Mouse (Mus musculus) forebrain, postnatal 0 days (tissue): ENCODE measurements around the gene Atp11b. TPM values are rescaled to one million over a fixed set of nuclear protein-coding genes. Genes with fewer than 3 reads are reported as not detected.

Experiments used
- ATAC-seq: fragments of 200-750 bp; cut with Nextera tagmentation; 2 replicates; pipeline ENCODE4 v1.8.0; 2017; ENCODE audit warnings: mild to moderate bottlenecking, moderate library complexity
- DNase-seq: peaks from one replicate; pipeline ENCODE4 v3.0.0-alpha.2; 2015
- H3K27ac ChIP-seq: fragments of 300-500 bp; sonication (generic); 2 replicates; pipeline ENCODE4 v1.5.1; 2014; ENCODE audit warnings: low read depth, mild to moderate bottlenecking, antibody characterized with exemption, low read length, moderate library complexity, mixed read lengths
- H3K27me3 ChIP-seq: fragments of 300-500 bp; sonication (generic); 2 replicates; pipeline ENCODE4 v1.6.1; 2014; ENCODE audit warnings: mild to moderate bottlenecking, low read length, mixed read lengths; ENCODE audit not compliant: insufficient read depth
- H3K36me3 ChIP-seq: fragments of 300-500 bp; sonication (generic); 2 replicates; pipeline ENCODE4 v1.6.1; 2014; ENCODE audit warnings: mild to moderate bottlenecking, moderate library complexity; ENCODE audit not compliant: insufficient read depth
- H3K4me1 ChIP-seq: fragments of 300-500 bp; sonication (generic); 2 replicates; pipeline ENCODE4 v1.6.1; 2014; ENCODE audit warnings: antibody characterized with exemption; ENCODE audit not compliant: insufficient read depth
- H3K4me2 ChIP-seq: fragments of 300-500 bp; sonication (generic); 2 replicates; pipeline ENCODE4 v1.6.1; 2014; ENCODE audit warnings: low read depth, mild to moderate bottlenecking, moderate library complexity
- H3K4me3 ChIP-seq: fragments of 300-500 bp; sonication (generic); 2 replicates; pipeline ENCODE4 v1.5.1; 2014; ENCODE audit warnings: low read depth, low read length, mixed read lengths
- H3K9ac ChIP-seq: fragments of 300-500 bp; sonication (generic); 2 replicates; pipeline ENCODE4 v1.6.1; 2014; ENCODE audit warnings: mild to moderate bottlenecking
- H3K9me3 ChIP-seq: fragments of 300-500 bp; sonication (generic); 2 replicates; pipeline ENCODE4 v1.6.1; 2016; ENCODE audit warnings: low read length
- CTCF ChIP-seq: sonication (generic); IDR thresholded peaks from 2 replicates; pipeline ENCODE4 v1.5.1; 2016; ENCODE audit warnings: antibody characterized with exemption, control low read depth, low read depth
- WGBS: fragments of 180-500 bp; shearing (Covaris S2); extraction: QIAGEN DNeasy Blood & Tissue Kit; methylation state at CpG from one replicate; pipeline ENCODE4 v1.1.7; 2014; 5-methylcytosine and 5-hydroxymethylcytosine counted together
- polyA plus RNA-seq: library from polyadenylated mRNA; unstranded; fragments of >200 nt; fragmentation: Nextera tagmentation; extraction: Ambion mirVana; gene quantifications from 2 replicates; pipeline ENCODE4 v1.2.1, GENCODE M21; 2015
- total RNA-seq: library from RNA; depleted of rRNA; stranded (reverse); fragments of >200 nt; gene quantifications from 2 replicates; pipeline ENCODE4 v1.2.3, GENCODE M21; 2014; rRNA removed

The Atp11b gene
- total RNA-seq (46.7 and 56.4 TPM in 2 replicates), polyA plus RNA-seq (13.3 and 19.4 TPM in 2 replicates)

GRCm38 (mm10) chr3:35753825-35754767 lies at the start of gene Atp11b:
Atp11b (plus strand) TSS chr3:35754106.
- Histone ChIP-seq H3K4me2 (peak within 1 kb of the TSS; percentile 54), H3K27me3 (no peaks in the 10 kb centered on the region), H3K27ac (peak within 1 kb of the TSS; percentile 93), H3K9me3 (no peaks in the 10 kb centered on the region), H3K36me3 (no peaks in the 10 kb centered on the region), H3K4me3 (peak within 1 kb of the TSS; percentile 79), H3K9ac (peak within 1 kb of the TSS; percentile 95), H3K4me1 (no peaks in the 10 kb centered on the region)
- peak; percentile 74 for DNase-seq
- peak; percentile 96 for ATAC-seq
- WGBS = under 1% methylated on average over 96 of the region's 114 CpGs
- TF ChIP-seq CTCF = peak; percentile 49

GRCm38 (mm10) chr3:35704328-35704613 lies 49.6 kb upstream of the Atp11b start:
- 80% methylated on average over 4 of the region's 4 CpGs for WGBS
- no peak overlapping the region for H3K9ac ChIP-seq
- H3K27me3 ChIP-seq = no peaks in the 10 kb centered on the region
- no peak for ATAC-seq
- H3K4me1 ChIP-seq = no peaks in the 10 kb centered on the region
- H3K36me3 ChIP-seq = no peaks in the 10 kb centered on the region
- no peaks in the 10 kb centered on the region for H3K9me3 ChIP-seq
- no peak for TF ChIP-seq CTCF
- H3K4me2 ChIP-seq = no peak overlapping the region
- H3K27ac ChIP-seq = no peak overlapping the region
- no peak overlapping the region for H3K4me3 ChIP-seq
- no peak for DNase-seq

GRCm38 (mm10) chr3:35719531-35720205 lies 34.2 kb upstream of the Atp11b start:
- whole genome bisulfite sequencing = 90% methylated on average over 8 of the region's 8 CpGs
- H3K27me3 ChIP-seq = no peaks in the 10 kb centered on the region
- no peak for TF ChIP-seq CTCF

GRCm38 (mm10) chr3:35720801-35721200 lies 33.1 kb upstream of the Atp11b start:
- H3K4me3 ChIP-seq = no peak overlapping the region
- H3K36me3 ChIP-seq = no peaks in the 10 kb centered on the region
- H3K27ac ChIP-seq = no peak overlapping the region
- no peaks in the 10 kb centered on the region for H3K4me1 ChIP-seq
- ATAC-seq (no peak), DNase-seq (no peak)
- no peaks in the 10 kb centered on the region for H3K27me3 ChIP-seq
- H3K9ac ChIP-seq = no peak overlapping the region
- WGBS = 87% methylated on average over 3 of the region's 3 CpGs
- no peak for TF ChIP-seq CTCF
- H3K4me2 ChIP-seq = no peak overlapping the region
- H3K9me3 ChIP-seq = no peaks in the 10 kb centered on the region

More at GRCm38 (mm10) chr3:35719531-35720205, 34.2 kb upstream of the Atp11b start:
- DNase-seq (no peak), ATAC-seq (no peak)
- H3K4me2 ChIP-seq = no peak overlapping the region
- H3K36me3 ChIP-seq = no peaks in the 10 kb centered on the region
- H3K27ac ChIP-seq = no peak overlapping the region
- H3K4me3 ChIP-seq = no peak overlapping the region
- H3K9me3 ChIP-seq = no peaks in the 10 kb centered on the region
- no peak overlapping the region for H3K9ac ChIP-seq
- H3K4me1 ChIP-seq = no peaks in the 10 kb centered on the region

- H3K4me1 ChIP-seq = no peaks in the 10 kb centered on the region
- no peak for ATAC-seq
- no peaks in the 10 kb centered on the region for H3K36me3 ChIP-seq
- DNase-seq = no peak
- H3K27me3 ChIP-seq = no peaks in the 10 kb centered on the region
- H3K9me3 ChIP-seq = no peaks in the 10 kb centered on the region
- no peak overlapping the region for H3K9ac ChIP-seq
- 85% methylated on average over 4 of the region's 4 CpGs for WGBS
- no peak for TF ChIP-seq CTCF
- no peak overlapping the region for H3K27ac ChIP-seq
- H3K4me3 ChIP-seq = no peak overlapping the region
- H3K4me2 ChIP-seq = no peak overlapping the region
Observed at GRCm38 (mm10) chr3:35721818-35722446, 32.0 kb upstream of the Atp11b start.

- WGBS = 87% methylated on average over 7 of the region's 7 CpGs
- Histone ChIP-seq H3K27me3 (no peaks in the 10 kb centered on the region), H3K27ac (no peak overlapping the region), H3K9ac (no peak overlapping the region), H3K4me2 (no peak overlapping the region), H3K9me3 (no peaks in the 10 kb centered on the region), H3K36me3 (no peaks in the 10 kb centered on the region), H3K4me3 (no peak overlapping the region), H3K4me1 (no peaks in the 10 kb centered on the region)
- no peak for DNase-seq
- ATAC-seq = no peak
- no peak for TF ChIP-seq CTCF
Observed at GRCm38 (mm10) chr3:35722811-35723210, 31.1 kb upstream of the Atp11b start.
